Mouse (Mus musculus): ENCODE measurements around the gene Bcl2l15. TPM values are rescaled to one million over a fixed set of nuclear protein-coding genes. Genes with fewer than 3 reads are reported as not detected.
"Not testable (repeated sequence)": the region's sequence is repeated elsewhere in the genome, so short reads cannot be mapped to it uniquely, and the experiment has no call there.

Gene Bcl2l15
- not detected in 2 replicates for polyA plus RNA-seq (2012; ENCODE audit: insufficient read depth, insufficient read length, low replicate concordance, missing spikeins)

DNA sequence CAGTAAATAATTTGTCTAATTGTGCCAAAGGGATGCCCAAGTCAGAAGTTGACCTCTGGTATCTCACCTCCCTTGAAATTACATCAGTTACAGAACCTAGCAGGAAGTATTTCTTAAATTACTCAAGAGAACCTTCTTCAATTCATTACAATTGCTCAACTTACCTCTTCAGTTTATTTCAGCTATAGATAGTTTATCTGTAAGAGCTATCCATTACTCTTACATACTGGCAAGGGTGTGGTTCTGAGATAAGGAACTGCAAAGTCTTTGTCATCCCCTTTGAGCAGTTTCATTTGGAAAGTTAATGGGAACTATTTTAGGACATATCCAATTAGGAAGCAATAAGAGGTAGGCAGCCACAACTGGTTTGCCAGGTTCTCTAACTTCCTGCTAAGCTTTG, at the start of gene Bcl2l15:
Bcl2l15 (plus strand) TSS at position 176 of the 400 bp plus-strand sequence.
- Histone ChIP-seq H3K4me1 (ENCODE audit: control insufficient read depth, insufficient read depth, low read length) (no peaks in the 10 kb centered on the region), H3K4me3 (ENCODE audit: insufficient read depth, low read depth, low read length) (no peak within 1 kb of the TSS), H3K27ac (ENCODE audit: insufficient read depth, low read depth, low read length) (no peak within 1 kb of the TSS)
- TF ChIP-seq POLR2A (IDR thresholded peaks at IDR 0.05; ENCODE audit: insufficient read depth, low read depth, low read length) (no peak), CTCF (IDR thresholded peaks at IDR 0.05; ENCODE audit: insufficient read depth, low read depth, low read length) (no peak)

DNA sequence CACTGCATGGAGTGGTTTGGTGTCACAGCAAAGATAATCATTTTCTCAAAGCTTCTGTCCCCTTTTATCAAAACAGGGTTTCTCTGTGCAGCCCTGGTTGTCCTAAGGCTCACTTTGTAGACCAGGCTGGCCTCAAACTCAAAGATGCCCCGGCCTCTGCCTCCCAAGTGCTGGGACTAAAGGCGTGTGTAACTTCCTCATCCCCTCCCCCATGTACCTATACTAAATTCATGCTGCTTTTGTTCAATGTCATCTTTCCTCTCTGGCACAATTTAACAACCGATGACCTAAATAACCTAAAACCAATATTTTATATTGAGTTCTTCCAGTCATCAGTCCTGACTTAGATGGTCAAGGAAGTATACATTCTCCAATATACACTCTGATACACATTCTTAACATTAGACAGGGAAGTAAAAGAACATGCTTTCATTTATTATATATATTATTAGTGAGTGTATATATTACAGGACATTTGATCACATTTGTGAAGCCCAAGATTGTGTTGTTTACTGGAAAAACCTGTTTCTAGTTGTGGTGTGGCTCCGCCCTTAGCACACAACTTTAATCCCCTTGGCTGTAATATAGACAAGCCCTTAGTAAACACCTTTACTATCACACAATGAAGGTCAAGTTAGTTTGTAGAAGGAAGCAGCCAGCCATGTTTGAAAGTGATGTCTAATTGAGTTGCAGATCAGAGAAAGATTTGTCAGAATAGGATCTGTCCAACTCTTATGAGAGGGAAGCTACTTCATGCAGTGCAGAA, 49.4 kb upstream of the Bcl2l15 start:
- TF ChIP-seq CTCF (IDR thresholded peaks at IDR 0.05; ENCODE audit: insufficient read depth, low read depth, low read length) (no peak), POLR2A (IDR thresholded peaks at IDR 0.05; ENCODE audit: insufficient read depth, low read depth, low read length) (no peak)
- Histone ChIP-seq H3K4me1 (ENCODE audit: control insufficient read depth, insufficient read depth, low read length) (peaks cover 8% of the 10 kb centered on the region), H3K27ac (ENCODE audit: insufficient read depth, low read depth, low read length) (no peak overlapping the region), H3K4me3 (ENCODE audit: insufficient read depth, low read depth, low read length) (no peak overlapping the region)
- WGBS = 89% methylated on average over 4 of the region's 4 CpGs

DNA sequence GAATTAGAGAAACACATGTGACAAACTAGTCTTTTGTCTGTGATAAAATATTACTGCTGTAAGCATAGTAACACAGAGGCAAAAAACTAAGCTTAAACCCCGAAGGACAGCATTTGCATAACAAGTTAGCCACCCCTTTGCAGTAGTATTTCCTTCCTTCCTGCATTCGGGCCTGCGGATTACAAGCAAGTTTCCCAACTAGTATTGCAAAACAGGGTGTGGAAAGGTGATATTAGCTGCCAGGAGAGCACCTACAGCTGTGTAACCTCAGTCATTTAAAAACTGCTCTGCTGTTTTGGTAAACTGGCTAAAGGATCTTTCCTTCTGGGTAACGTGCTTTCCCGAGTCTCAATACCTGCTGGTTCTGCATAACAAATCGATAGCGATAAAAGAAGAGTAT, 45.2 kb upstream of the Bcl2l15 start:
- no peak overlapping the region for H3K4me3 ChIP-seq (ENCODE audit: insufficient read depth, low read depth, low read length)
- TF ChIP-seq POLR2A (IDR thresholded peaks at IDR 0.05; ENCODE audit: insufficient read depth, low read depth, low read length) = no peak
- TF ChIP-seq CTCF (IDR thresholded peaks at IDR 0.05; ENCODE audit: insufficient read depth, low read depth, low read length) = no peak
- 62% methylated on average over 7 of the region's 7 CpGs for WGBS
- H3K4me1 ChIP-seq (ENCODE audit: control insufficient read depth, insufficient read depth, low read length) = 0 out of 2 replicates have a peak, but pooled peaks cover 2% of the 10 kb centered on the region
- H3K27ac ChIP-seq (ENCODE audit: insufficient read depth, low read depth, low read length) = no peak overlapping the region

DNA sequence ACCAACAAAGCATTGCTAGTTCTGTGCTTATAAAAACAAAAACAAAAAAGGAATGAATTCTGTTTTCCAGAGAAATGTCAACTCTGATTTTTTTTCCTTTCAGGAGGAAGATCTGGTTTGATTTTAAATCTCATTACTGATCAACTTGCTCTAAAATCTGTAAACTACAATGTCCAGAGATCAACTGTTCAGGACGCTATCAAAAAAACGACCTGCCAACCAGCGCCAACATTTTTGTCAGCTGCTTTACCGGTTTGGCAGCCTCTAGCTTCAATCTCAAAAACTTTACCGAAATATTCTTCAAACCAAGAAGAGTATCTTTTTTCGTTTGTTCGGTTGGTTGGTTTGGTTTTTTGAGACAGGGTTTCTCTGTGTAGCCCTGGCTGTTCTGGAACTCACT, 43.3 kb upstream of the Bcl2l15 start:
- peak overlapping the region; percentile 48; the same call in 1 of the 2 replicates for H3K27ac ChIP-seq (ENCODE audit: insufficient read depth, low read depth, low read length)
- 69% methylated on average over 7 of the region's 7 CpGs for WGBS
- H3K4me3 ChIP-seq (ENCODE audit: insufficient read depth, low read depth, low read length) = no peak overlapping the region
- H3K4me1 ChIP-seq (ENCODE audit: control insufficient read depth, insufficient read depth, low read length) = 0 out of 2 replicates have a peak, but pooled peaks cover 2% of the 10 kb centered on the region
- TF ChIP-seq POLR2A (IDR thresholded peaks at IDR 0.05; ENCODE audit: insufficient read depth, low read depth, low read length) (no peak), CTCF (IDR thresholded peaks at IDR 0.05; ENCODE audit: insufficient read depth, low read depth, low read length) (no peak)

DNA sequence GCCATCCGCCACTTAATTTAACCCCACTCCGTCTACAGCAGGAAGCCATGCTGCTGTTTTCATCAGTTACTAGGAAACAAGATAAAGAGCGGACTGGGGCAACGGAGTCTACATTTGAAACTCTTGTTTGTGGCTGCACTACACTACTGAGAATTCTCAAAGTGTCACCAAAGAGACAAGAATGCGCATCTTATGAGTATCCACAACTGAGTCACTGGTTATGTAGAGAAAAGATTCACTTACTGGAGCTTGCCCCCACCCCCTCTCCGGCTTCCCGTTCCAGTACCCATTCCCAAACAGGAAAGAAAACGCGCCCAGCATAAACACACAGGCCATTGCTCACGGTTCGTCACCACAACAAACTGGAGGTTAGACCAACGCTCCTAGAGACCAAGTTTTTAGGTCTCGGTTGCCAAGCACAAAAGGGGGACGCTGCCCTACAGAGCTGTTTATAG, 42.5 kb upstream of the Bcl2l15 start:
- Histone ChIP-seq H3K4me1 (ENCODE audit: control insufficient read depth, insufficient read depth, low read length) (0 out of 2 replicates have a peak, but pooled peaks cover 2% of the 10 kb centered on the region), H3K4me3 (ENCODE audit: insufficient read depth, low read depth, low read length) (peak overlapping the region; percentile 65), H3K27ac (ENCODE audit: insufficient read depth, low read depth, low read length) (peak overlapping the region; percentile 59; the same call in 1 of the 2 replicates)
- TF ChIP-seq CTCF (IDR thresholded peaks at IDR 0.05; ENCODE audit: insufficient read depth, low read depth, low read length) (no peak), POLR2A (IDR thresholded peaks at IDR 0.05; ENCODE audit: insufficient read depth, low read depth, low read length) (no peak)
- WGBS = 0% methylated on average over 14 of the region's 14 CpGs

DNA sequence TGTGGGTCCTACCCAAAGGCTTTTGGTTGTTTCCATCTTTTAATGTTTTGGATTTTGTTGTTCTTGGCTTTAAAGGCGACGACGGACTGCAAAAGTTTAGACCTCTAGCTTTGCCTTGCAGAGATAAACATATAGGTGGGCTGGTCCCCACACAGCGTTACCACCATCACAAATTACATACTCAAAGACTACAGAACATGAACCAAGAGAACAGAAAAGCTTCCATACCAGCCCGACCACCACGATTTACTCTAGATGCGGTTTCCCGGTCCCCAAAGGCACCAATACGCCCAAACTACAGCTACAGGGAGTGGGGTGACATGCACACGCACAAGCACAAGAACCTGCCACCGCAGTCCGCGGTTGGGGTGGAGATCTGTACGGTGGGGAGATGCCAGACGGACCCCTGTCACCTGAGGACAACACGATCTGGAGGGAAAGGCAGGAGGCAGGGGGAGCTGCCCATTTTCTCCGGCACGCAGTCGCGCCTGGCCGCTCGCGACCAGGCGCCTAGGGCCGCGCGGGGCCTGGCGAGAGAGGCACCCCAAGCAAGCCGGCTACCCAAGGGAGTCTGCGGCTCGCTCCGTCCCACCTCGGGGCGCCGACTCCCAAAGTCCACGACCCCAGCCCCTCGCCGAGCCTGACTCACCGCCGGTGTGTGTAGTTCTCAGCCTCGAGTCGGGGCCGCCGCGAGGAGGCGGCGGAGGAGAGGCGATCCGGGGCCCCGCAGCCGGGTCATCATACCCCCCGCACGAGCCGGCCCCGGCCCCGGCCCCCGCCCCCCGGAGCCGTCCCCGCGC, 41.9 kb upstream of the Bcl2l15 start:
- Histone ChIP-seq H3K27ac (ENCODE audit: insufficient read depth, low read depth, low read length) (peak overlapping the region; percentile 59), H3K4me1 (ENCODE audit: control insufficient read depth, insufficient read depth, low read length) (0 out of 2 replicates have a peak, but pooled peaks cover 2% of the 10 kb centered on the region), H3K4me3 (ENCODE audit: insufficient read depth, low read depth, low read length) (peak overlapping the region; percentile 65)
- TF ChIP-seq POLR2A (IDR thresholded peaks at IDR 0.05; ENCODE audit: insufficient read depth, low read depth, low read length) (no peak), CTCF (IDR thresholded peaks at IDR 0.05; ENCODE audit: insufficient read depth, low read depth, low read length) (no peak)
- WGBS = under 1% methylated on average over 61 of the region's 61 CpGs

DNA sequence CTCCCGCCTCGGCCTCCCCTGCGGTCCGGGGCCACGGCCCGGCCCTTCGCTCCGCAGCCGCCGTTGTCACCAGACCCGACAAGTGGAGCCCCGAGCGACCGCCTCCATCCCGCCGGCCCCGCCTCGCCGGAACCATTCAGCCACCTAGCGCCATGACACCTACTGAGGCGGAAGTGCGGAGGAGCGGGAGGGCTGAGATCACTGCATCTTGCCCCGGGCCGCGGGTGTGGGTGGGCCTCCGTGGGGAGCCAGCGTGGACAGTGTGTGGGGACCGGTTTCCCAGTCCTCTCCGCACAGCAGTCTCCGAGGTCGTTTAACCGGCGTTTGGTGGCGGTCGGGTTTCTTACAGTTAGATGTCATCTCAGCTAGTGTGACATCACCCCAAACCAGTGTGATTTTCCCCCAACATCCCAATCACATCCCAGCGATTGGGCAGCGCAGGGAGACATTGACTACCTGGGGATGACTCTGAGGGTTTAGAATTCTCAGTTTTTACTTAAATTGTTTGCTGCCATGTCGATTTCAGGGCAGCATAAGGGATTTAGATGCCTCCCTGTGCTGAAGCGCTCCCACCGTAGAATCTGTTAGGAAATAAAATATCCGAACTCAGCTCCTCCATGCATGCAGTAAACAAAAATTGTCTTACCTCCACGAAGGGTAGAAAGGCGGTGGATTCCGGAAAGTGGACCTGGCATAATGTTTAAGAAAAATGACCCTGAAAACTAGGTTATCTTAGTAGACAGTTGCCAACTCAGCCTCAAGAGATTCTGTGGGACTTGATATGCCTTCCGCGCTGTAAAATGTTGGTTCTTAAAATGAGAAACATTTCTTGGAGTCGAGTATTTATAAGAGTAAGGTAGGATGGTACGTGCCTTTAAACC, 40.9 kb upstream of the Bcl2l15 start, which contains the start of gene Hipk1:
Hipk1 (minus strand) TSS at position 334 of the 881 bp plus-strand sequence.
- Histone ChIP-seq H3K4me3 (ENCODE audit: insufficient read depth, low read depth, low read length) (peak within 1 kb of the TSS; percentile 65), H3K27ac (ENCODE audit: insufficient read depth, low read depth, low read length) (peak within 1 kb of the TSS; percentile 96), H3K4me1 (ENCODE audit: control insufficient read depth, insufficient read depth, low read length) (0 out of 2 replicates have a peak, but pooled peaks cover 2% of the 10 kb centered on the region)
- TF ChIP-seq CTCF (IDR thresholded peaks at IDR 0.05; ENCODE audit: insufficient read depth, low read depth, low read length) = no peak
- peak; percentile 81 for TF ChIP-seq POLR2A (IDR thresholded peaks at IDR 0.05; ENCODE audit: insufficient read depth, low read depth, low read length)
- whole genome bisulfite sequencing = 8% methylated on average over 49 of the region's 49 CpGs

DNA sequence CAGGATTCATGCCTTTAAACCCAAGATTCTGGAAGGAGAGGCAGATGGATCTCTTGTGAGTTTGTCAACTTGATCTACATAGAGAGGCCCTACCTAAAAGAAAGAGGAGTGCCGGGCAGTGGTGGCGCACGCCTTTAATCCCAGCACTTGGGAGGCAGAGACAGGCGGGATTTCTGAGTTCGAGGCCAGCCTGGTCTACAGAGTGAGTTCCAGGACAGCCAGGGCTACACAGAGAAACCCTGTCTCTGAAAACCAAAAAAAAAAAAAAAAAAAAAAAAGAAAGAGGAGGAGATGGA, 40.3 kb upstream of the Bcl2l15 start:
- 81% methylated on average over 5 of the region's 5 CpGs for WGBS
- not testable (repeated sequence) for H3K27ac ChIP-seq (ENCODE audit: insufficient read depth, low read depth, low read length); H3K4me3 ChIP-seq (ENCODE audit: insufficient read depth, low read depth, low read length); H3K4me1 ChIP-seq (ENCODE audit: control insufficient read depth, insufficient read depth, low read length)

Measured in olfactory bulb, adult 2 months (tissue).